Comparison of ENCODE assay signal across 9 mouse cellular contexts in genomic region chrX:88115609-88116073, GRCm38 (mm10). TPM values are rescaled to one million over a fixed set of nuclear protein-coding genes. Genes with fewer than 3 reads are reported as not detected.
DNase-seq lines count a peak whose midpoint lies in the region; ATAC-seq and TF ChIP-seq lines count a peak whose summit lies in the region.
"Had no signal": no experiment of that assay in that cellular context is flagged by ENCODE, and none has a peak within 500 bp of the region (broad histone marks: within the 10 kb centered on the region; RNA-seq: fewer than 3 reads in every experiment).

TSS of gene Il1rapl1 (minus strand) at chrX:88115645.

- H3K9me3 ChIP-seq in forebrain, embryonic 10.5 days = no peaks in the 10 kb centered on the region

- H3K27ac ChIP-seq in forebrain, embryonic 10.5 days = no peak within 1 kb of the TSS

- POLR2A ChIA-PET in Patski (lab: Charles Lee) = no interaction called here

- TF ChIP-seq CTCF in Patski (IDR thresholded peaks at IDR 0.05) = peak; percentile 17

- peaks cover 90% of the 10 kb centered on the region for H3K27me3 ChIP-seq in Patski
- peaks cover 29% of the 10 kb centered on the region for H3K27me3 ChIP-seq in forebrain, embryonic 10.5 days (ENCODE audit: poor library complexity, severe bottlenecking)

- H3K36me3 ChIP-seq in forebrain, embryonic 10.5 days (replicated peaks) = no peaks in the 10 kb centered on the region

- H3K4me3 ChIP-seq in forebrain, embryonic 10.5 days = peak within 1 kb of the TSS; percentile 47

- 19% methylated on average over 12 of the region's 12 CpGs for WGBS in forebrain, embryonic 10.5 days

- CTCF ChIA-PET in Patski (lab: Charles Lee) = no interaction called here

- in situ Hi-C loops in Patski (cut with MboI; ENCODE audit: low pct_unique_long_range_greater_than_20kb) = no loop called here

- no peaks in the 10 kb centered on the region for H3K4me1 ChIP-seq in forebrain, embryonic 10.5 days

- DNase-seq in frontal cortex, postnatal 36 days (ENCODE audit: low spot score in 2 of 2) = peak; percentile 30 to 48
- DNase-seq in frontal cortex, adult 2 months (ENCODE audit: extremely low spot score in 1 of 2, low spot score in 1 of 2) = no peak
- DNase-seq in Patski (ENCODE audit: low read depth, low spot score) = no peak
- no peak for DNase-seq in forebrain, embryonic 10.5 days (ENCODE audit: extremely low spot score, low spot score)
- DNase-seq in layer of hippocampus, postnatal 14 days (ENCODE audit: low spot score in 2 of 2) = peak; percentile 52 to 54
- DNase-seq in neural tube, embryonic 10.5 days (ENCODE audit: extremely low spot score, low spot score) = peak; percentile 16
- DNase-seq in c-Kit-positive CD71-positive TER-119-positive erythroid progenitor cells, embryonic 14.5 days (ENCODE audit: low spot score) = no peak
- DNase-seq in adrenal gland, postnatal 36 days = no peak

- no peak for ATAC-seq in Patski

RNA-seq across cellular contexts. Expression of gene Il1rapl1, which starts in this region (rescaled TPM):
- polyA plus RNA-seq in frontal cortex, adult 2 months (2012; rRNA removed) = 4.7 and 5.6 TPM in 2 replicates
- polyA plus RNA-seq in Patski (2021) = not detected
- 0.07 TPM in 1 of 2 replicates, not detected in the other for polyA plus RNA-seq in forebrain, embryonic 10.5 days (2016; fragmentation: Nextera tagmentation; extraction: Ambion mirVana)
- total RNA-seq in layer of hippocampus, postnatal 14 days (2021) = 10 to 100 TPM; 12.7 to 17.7 TPM
- total RNA-seq in adrenal gland, postnatal 36 days (2021) = under 1 TPM; 0.26 to 0.53 TPM
- polyA plus RNA-seq: C2C12 had no signal

Comparison
In these comparisons a context has a peak if more than half of its experiments do, and no peak if none do; other contexts are left out.
1. RNA of gene Il1rapl1 (total RNA-seq): 12.7 to 17.7 TPM in layer of hippocampus, postnatal 14 days; 0.26 to 0.53 TPM in adrenal gland, postnatal 36 days; every median in the first group is over 4 times any median in the second.
2. DNase-seq: peak in frontal cortex, postnatal 36 days (2 of 2), layer of hippocampus, postnatal 14 days (2 of 2) and neural tube, embryonic 10.5 days (single experiment); none in frontal cortex, adult 2 months (0 of 2), Patski (single experiment), forebrain, embryonic 10.5 days (single experiment), c-Kit-positive CD71-positive TER-119-positive erythroid progenitor cells, embryonic 14.5 days (single experiment) and adrenal gland, postnatal 36 days (0 of 2).